Mouse (Mus musculus) hindbrain, embryonic 15.5 days (tissue): ENCODE data around the gene Soga1. TPM values are rescaled to one million over a fixed set of nuclear protein-coding genes. Genes with fewer than 3 reads are reported as not detected.
A peak's percentile ranks its signal among the peaks of the same experiment; 100 is the strongest.

Source experiments
- ATAC-seq: fragments of 200-750 bp; cut with Nextera tagmentation; 2 replicates; pipeline ENCODE4 v1.8.0; 2017; ENCODE audit warnings: low read depth, moderate number of reproducible peaks, moderate TSS enrichment; ENCODE audit not compliant: low FRiP score
- H3K27ac ChIP-seq: fragments of 300-500 bp; sonication (generic); replicated peaks from 2 replicates; pipeline ENCODE4 v1.5.1; 2015; ENCODE audit warnings: mild to moderate bottlenecking, inconsistent platforms
- H3K27me3 ChIP-seq: fragments of 300-500 bp; sonication (generic); 2 replicates; pipeline ENCODE4 v1.6.1; 2015; ENCODE audit warnings: control low read depth, inconsistent platforms
- H3K36me3 ChIP-seq: fragments of 300-500 bp; sonication (generic); 2 replicates; pipeline ENCODE4 v1.6.1; 2015; ENCODE audit warnings: control low read depth, inconsistent platforms
- H3K4me1 ChIP-seq: fragments of 300-500 bp; sonication (generic); replicated peaks from 2 replicates; pipeline ENCODE4 v1.6.1; 2015; ENCODE audit warnings: control low read depth, inconsistent platforms
- H3K4me2 ChIP-seq: fragments of 300-500 bp; sonication (generic); 2 replicates; pipeline ENCODE4 v1.6.1; 2015; ENCODE audit warnings: moderate library complexity, mild to moderate bottlenecking, inconsistent platforms
- H3K4me3 ChIP-seq: fragments of 300-500 bp; sonication (generic); 2 replicates; pipeline ENCODE4 v1.5.1; 2015; ENCODE audit warnings: mild to moderate bottlenecking, inconsistent platforms
- H3K9ac ChIP-seq: fragments of 300-500 bp; sonication (generic); 2 replicates; pipeline ENCODE4 v1.6.1; 2015; ENCODE audit warnings: inconsistent platforms
- H3K9me3 ChIP-seq: fragments of 300-500 bp; sonication (generic); 2 replicates; pipeline ENCODE4 v1.6.1; 2016; ENCODE audit warnings: control low read depth, inconsistent platforms
- WGBS: fragments of 180-500 bp; shearing (Covaris S2); methylation state at CpG from one replicate; pipeline ENCODE4 v1.1.7; 2015; 5-methylcytosine and 5-hydroxymethylcytosine counted together
- polyA plus RNA-seq: library from polyadenylated mRNA; unstranded; fragments of >200 nt; fragmentation: Nextera tagmentation; extraction: Ambion mirVana; gene quantifications from 2 replicates; pipeline ENCODE4 v1.2.1, GENCODE M21; 2015

Soga1 gene
- polyA plus RNA-seq, 1 experiment from 2014 or later, result 5.2 TPM

- Histone ChIP-seq H3K9me3 (no peaks in the 10 kb centered on the region), H3K4me2 (peak overlapping the region; percentile 19), H3K9ac (no peak overlapping the region), H3K4me3 (no peak overlapping the region), H3K4me1 (peaks cover 54% of the 10 kb centered on the region), H3K36me3 (peaks cover 26% of the 10 kb centered on the region; the same call in 1 of the 2 replicates), H3K27me3 (no peaks in the 10 kb centered on the region), H3K27ac (peak overlapping the region; percentile 80)
- WGBS, result 7% methylated on average over 18 of the region's 18 CpGs
- ATAC-seq, result peak; percentile 72
Observed at GRCm38 (mm10) chr2:157058342-157058998, 20.6 kb downstream of the Soga1 start.

- Histone ChIP-seq H3K27ac (peak overlapping the region; percentile 80; the same call in 1 of the 2 replicates), H3K36me3 (peaks cover 30% of the 10 kb centered on the region), H3K9ac (no peak overlapping the region), H3K27me3 (no peaks in the 10 kb centered on the region), H3K9me3 (no peaks in the 10 kb centered on the region), H3K4me1 (peaks cover 47% of the 10 kb centered on the region), H3K4me3 (no peak overlapping the region), H3K4me2 (no peak overlapping the region)
- no peak for ATAC-seq
- WGBS, result 79% methylated on average over 4 of the region's 4 CpGs
Observed at GRCm38 (mm10) chr2:157057758-157058157, 21.3 kb downstream of the Soga1 start.

GRCm38 (mm10) chr2:157057186-157057585, 21.9 kb downstream of the Soga1 start:
- WGBS, result 90% methylated on average over 3 of the region's 3 CpGs
- no peak overlapping the region for H3K27ac ChIP-seq
- H3K36me3 ChIP-seq, result peaks cover 36% of the 10 kb centered on the region

GRCm38 (mm10) chr2:157055721-157056120, 23.3 kb downstream of the Soga1 start:
- peak overlapping the region; percentile 13; the same call in 1 of the 2 replicates for H3K27ac ChIP-seq
- WGBS, result 93% methylated on average over 6 of the region's 6 CpGs
- H3K4me2 ChIP-seq, result no peak overlapping the region
- H3K9ac ChIP-seq, result no peak overlapping the region
- H3K9me3 ChIP-seq, result no peaks in the 10 kb centered on the region
- peaks cover 58% of the 10 kb centered on the region for H3K4me1 ChIP-seq
- no peak for ATAC-seq
- H3K27me3 ChIP-seq, result no peaks in the 10 kb centered on the region
- H3K36me3 ChIP-seq, result peaks cover 41% of the 10 kb centered on the region
- no peak overlapping the region for H3K4me3 ChIP-seq

More at GRCm38 (mm10) chr2:157057186-157057585, 21.9 kb downstream of the Soga1 start:
- H3K27me3 ChIP-seq, result no peaks in the 10 kb centered on the region
- ATAC-seq, result no peak
- no peak overlapping the region for H3K4me2 ChIP-seq
- no peak overlapping the region for H3K4me3 ChIP-seq
- H3K9me3 ChIP-seq, result no peaks in the 10 kb centered on the region
- H3K4me1 ChIP-seq, result peaks cover 48% of the 10 kb centered on the region
- no peak overlapping the region for H3K9ac ChIP-seq

GRCm38 (mm10) chr2:157054816-157055215, 24.2 kb downstream of the Soga1 start:
- ATAC-seq, result peak; percentile 49
- WGBS, result 61% methylated on average over 5 of the region's 5 CpGs

GRCm38 (mm10) chr2:157054297-157054696, 24.8 kb downstream of the Soga1 start:
- ATAC-seq, result no peak
- Histone ChIP-seq H3K9me3 (no peaks in the 10 kb centered on the region), H3K27me3 (no peaks in the 10 kb centered on the region), H3K4me2 (no peak overlapping the region), H3K27ac (peak overlapping the region; percentile 36; the same call in 1 of the 2 replicates), H3K9ac (no peak overlapping the region), H3K4me3 (no peak overlapping the region), H3K4me1 (peaks cover 71% of the 10 kb centered on the region), H3K36me3 (peaks cover 32% of the 10 kb centered on the region)
- 88% methylated on average over 8 of the region's 8 CpGs for WGBS

More at GRCm38 (mm10) chr2:157054816-157055215, 24.2 kb downstream of the Soga1 start:
- H3K27me3 ChIP-seq, result no peaks in the 10 kb centered on the region
- H3K4me1 ChIP-seq, result peaks cover 67% of the 10 kb centered on the region
- H3K9me3 ChIP-seq, result no peaks in the 10 kb centered on the region
- H3K9ac ChIP-seq, result no peak overlapping the region
- H3K4me3 ChIP-seq, result no peak overlapping the region
- H3K4me2 ChIP-seq, result no peak overlapping the region
- peak overlapping the region; percentile 36 for H3K27ac ChIP-seq
- peaks cover 37% of the 10 kb centered on the region for H3K36me3 ChIP-seq

GRCm38 (mm10) chr2:157053787-157054186, 25.3 kb downstream of the Soga1 start:
- 74% methylated on average over 4 of the region's 4 CpGs for WGBS
- H3K36me3 ChIP-seq, result peaks cover 28% of the 10 kb centered on the region

GRCm38 (mm10) chr2:157053124-157053523, 25.9 kb downstream of the Soga1 start:
- WGBS, result 90% methylated on average over 5 of the region's 5 CpGs
- no peak overlapping the region for H3K4me3 ChIP-seq
- no peaks in the 10 kb centered on the region for H3K27me3 ChIP-seq
- peaks cover 71% of the 10 kb centered on the region for H3K4me1 ChIP-seq
- H3K27ac ChIP-seq, result no peak overlapping the region
- H3K4me2 ChIP-seq, result no peak overlapping the region
- H3K36me3 ChIP-seq, result peaks cover 28% of the 10 kb centered on the region
- ATAC-seq, result no peak
- no peaks in the 10 kb centered on the region for H3K9me3 ChIP-seq
- no peak overlapping the region for H3K9ac ChIP-seq

More at GRCm38 (mm10) chr2:157053787-157054186, 25.3 kb downstream of the Soga1 start:
- Histone ChIP-seq H3K4me1 (peaks cover 71% of the 10 kb centered on the region), H3K4me2 (no peak overlapping the region), H3K27me3 (no peaks in the 10 kb centered on the region), H3K9ac (no peak overlapping the region), H3K9me3 (no peaks in the 10 kb centered on the region), H3K4me3 (no peak overlapping the region), H3K27ac (no peak overlapping the region)
- ATAC-seq, result no peak

GRCm38 (mm10) chr2:157052448-157052847, 26.6 kb downstream of the Soga1 start:
- Histone ChIP-seq H3K9ac (no peak overlapping the region), H3K9me3 (no peaks in the 10 kb centered on the region), H3K36me3 (peaks cover 28% of the 10 kb centered on the region), H3K4me1 (peaks cover 71% of the 10 kb centered on the region), H3K4me3 (no peak overlapping the region), H3K27ac (0 out of 2 replicates have a peak overlapping the region, but pooled peaks have one; percentile 2), H3K4me2 (no peak overlapping the region), H3K27me3 (no peaks in the 10 kb centered on the region)
- no peak for ATAC-seq
- 71% methylated on average over 8 of the region's 8 CpGs for WGBS

GRCm38 (mm10) chr2:157049831-157050243, 29.2 kb downstream of the Soga1 start:
- peaks cover 40% of the 10 kb centered on the region for H3K36me3 ChIP-seq
- 19% methylated on average over 8 of the region's 8 CpGs for WGBS
- H3K9ac ChIP-seq, result peak overlapping the region; percentile 24; the same call in 1 of the 2 replicates
- peak overlapping the region; percentile 10; the same call in 1 of the 2 replicates for H3K4me3 ChIP-seq
- ATAC-seq, result peak; percentile 88
- peak overlapping the region; percentile 45 for H3K4me2 ChIP-seq
- peaks cover 64% of the 10 kb centered on the region for H3K4me1 ChIP-seq
- peak overlapping the region; percentile 90 for H3K27ac ChIP-seq
- no peaks in the 10 kb centered on the region for H3K9me3 ChIP-seq
- H3K27me3 ChIP-seq, result no peaks in the 10 kb centered on the region

- Histone ChIP-seq H3K9me3 (no peaks in the 10 kb centered on the region), H3K4me1 (peaks cover 59% of the 10 kb centered on the region), H3K9ac (no peak overlapping the region), H3K4me3 (no peak overlapping the region), H3K4me2 (0 out of 2 replicates have a peak overlapping the region, but pooled peaks have one; percentile 7), H3K27ac (peak overlapping the region; percentile 90), H3K36me3 (peaks cover 40% of the 10 kb centered on the region), H3K27me3 (no peaks in the 10 kb centered on the region)
- 62% methylated on average over 13 of the region's 13 CpGs for WGBS
- ATAC-seq, result peak; percentile 19; the same call in 1 of the 2 replicates
Observed at GRCm38 (mm10) chr2:157048395-157049181, 30.5 kb downstream of the Soga1 start.

- no peaks in the 10 kb centered on the region for H3K9me3 ChIP-seq
- no peak overlapping the region for H3K4me3 ChIP-seq
- no peak for ATAC-seq
- peaks cover 51% of the 10 kb centered on the region for H3K4me1 ChIP-seq
- H3K27me3 ChIP-seq, result no peaks in the 10 kb centered on the region
- 0 out of 2 replicates have a peak overlapping the region, but pooled peaks have one; percentile 3 for H3K27ac ChIP-seq
- no peak overlapping the region for H3K9ac ChIP-seq
- no peak overlapping the region for H3K4me2 ChIP-seq
- peaks cover 28% of the 10 kb centered on the region for H3K36me3 ChIP-seq
- 92% methylated on average over 5 of the region's 5 CpGs for WGBS
Observed at GRCm38 (mm10) chr2:157046956-157047355, 32.1 kb downstream of the Soga1 start.
